Mouse (Mus musculus): ENCODE data around the gene Fasl. TPM values are rescaled to one million over a fixed set of nuclear protein-coding genes. Genes with fewer than 3 reads are reported as not detected.

Fasl gene
- under 1 TPM in 1 of 2 experiments, not detected in 1; 0.30 TPM for total RNA-seq (2021)

DNA sequence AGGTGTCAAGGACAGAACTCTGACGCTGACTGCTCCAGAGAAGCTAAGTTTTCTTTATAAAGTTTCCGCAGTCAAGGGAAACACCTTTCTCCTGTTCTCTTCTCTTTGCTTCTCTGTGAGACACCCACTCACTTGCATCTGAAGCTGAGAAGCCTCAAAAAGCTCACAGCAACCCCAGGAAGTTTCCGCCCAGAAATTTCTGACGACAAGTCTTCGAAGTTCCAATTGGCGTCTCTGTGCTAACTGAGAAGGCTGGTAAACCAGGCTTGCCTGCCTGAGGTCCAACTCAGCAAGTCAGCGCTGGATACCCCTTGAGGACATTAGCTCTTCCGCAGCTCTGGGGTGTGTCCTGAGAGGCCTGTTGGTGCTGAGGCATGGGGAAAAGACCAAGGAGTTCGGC lies at the start of gene Fasl:
TSS of gene Fasl (minus strand) at position 157 of the 400 bp plus-strand sequence.
- no peak for DNase-seq

DNA sequence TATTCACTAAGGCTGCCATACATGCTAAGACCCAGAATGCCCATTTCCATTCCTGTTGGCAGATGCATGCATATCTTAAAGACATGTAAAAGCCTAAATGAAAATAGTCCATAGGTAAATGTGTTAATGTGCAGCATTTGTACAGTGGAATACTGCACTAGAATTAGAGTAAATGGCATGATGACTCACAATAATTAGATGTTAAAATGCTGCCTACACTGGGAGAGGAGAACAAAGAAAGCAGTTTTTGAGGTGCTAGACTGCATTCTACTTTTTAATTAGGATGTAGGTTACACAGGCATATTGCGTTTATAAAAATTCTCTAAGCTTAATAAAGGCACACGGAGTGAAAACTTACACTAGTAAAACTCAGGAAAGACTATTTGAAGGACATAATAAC lies 38.4 kb upstream of the Fasl start:
- no peak for DNase-seq

DNA sequence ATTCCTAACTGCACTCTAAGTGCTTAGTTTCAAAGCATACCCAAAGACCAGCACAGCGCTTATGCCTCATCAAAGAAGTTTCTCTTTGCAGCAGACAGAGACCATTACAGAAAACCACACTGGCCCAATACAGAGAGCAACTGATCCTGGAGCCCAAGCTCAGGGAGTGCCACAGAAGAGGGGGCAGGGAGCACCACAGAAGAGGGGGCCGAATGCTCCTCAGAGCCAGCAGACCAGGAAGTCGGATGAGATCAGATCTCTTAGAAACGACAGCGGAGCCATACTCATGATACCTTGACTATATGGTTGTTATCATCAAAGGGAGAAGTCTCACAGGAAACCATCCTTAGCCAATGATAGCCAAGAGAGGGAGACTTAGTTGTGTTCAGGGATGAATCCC lies 21.1 kb upstream of the Fasl start:
- no peak for DNase-seq

DNA sequence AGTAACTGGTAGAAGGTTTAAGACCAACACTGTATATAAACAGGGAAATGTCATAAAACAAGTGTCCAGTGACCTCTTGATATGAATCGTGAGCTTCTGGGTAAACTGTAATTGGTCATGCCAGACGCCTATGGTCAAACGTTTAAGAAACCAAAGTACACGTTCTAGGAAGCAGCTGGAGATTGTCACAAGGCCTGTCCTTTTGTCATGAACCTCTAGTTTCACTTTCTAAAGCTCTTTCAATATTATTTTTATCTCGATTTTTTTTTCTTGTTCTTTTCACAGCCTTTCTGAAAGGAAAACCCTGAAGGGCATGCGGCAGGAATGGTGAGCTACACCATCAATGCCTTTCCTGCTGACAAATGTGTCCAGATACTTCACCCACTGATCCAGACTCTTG lies 20.7 kb upstream of the Fasl start:
- DNase-seq, result no peak

DNA sequence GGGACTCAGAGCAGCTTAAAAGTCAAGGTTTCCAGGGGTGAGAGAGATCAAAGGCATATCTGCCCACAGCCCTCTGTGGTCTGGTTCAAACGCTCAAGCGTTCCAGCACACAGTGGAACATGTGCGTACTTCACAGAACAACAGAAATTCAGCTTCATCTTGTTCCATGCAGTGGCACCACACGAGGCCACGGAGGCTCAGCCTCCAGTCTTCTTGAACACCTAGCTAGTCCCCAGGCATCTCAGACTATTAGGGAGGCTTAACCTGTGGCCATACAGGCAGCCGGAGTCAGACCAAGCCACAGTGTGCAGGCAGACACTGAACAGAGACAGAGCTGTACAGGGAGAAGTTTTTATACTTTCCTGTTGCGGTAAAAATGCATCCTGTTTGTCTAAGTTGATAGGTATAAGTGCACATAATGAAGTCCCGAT lies 16.3 kb upstream of the Fasl start:
- no peak for DNase-seq

DNA sequence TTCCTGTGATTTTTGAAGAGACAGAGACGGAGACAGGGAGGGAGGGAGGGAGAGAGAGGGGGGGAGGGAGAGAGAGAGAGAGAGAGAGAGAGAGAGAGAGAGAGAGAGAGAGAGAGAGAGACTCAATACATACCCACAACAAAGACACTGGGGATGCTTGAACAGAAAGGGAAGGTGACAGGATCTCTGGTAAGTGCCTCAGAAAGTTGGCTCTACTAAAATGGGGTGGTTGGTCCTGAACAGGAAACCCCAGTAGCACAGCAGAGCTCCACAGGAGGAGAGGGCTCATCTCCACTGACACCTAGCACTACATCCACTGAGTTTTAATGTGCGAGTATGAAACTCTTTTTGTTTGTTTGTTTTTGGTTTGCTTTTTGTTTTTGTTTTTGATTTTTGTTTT lies 13.0 kb upstream of the Fasl start:
- no peak for DNase-seq

DNA sequence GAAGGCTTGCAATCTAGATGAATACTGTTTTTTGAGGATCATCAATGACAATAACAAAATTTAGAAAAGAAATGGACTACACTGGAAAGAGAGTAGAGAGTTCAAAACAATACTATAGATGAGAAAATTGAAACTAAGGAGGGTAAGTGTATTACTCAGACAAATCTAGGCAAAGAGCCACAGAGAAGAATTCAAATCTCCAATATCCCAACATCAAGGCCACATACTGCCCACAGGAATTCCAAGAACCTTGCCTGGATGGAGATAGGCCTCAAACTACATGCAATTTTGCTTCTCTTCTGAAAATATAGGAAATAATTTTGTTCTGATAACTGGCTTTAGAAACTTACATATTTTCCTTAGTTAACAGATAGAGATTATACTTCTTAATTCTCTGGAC lies 12.0 kb upstream of the Fasl start:
- no peak for DNase-seq

DNA sequence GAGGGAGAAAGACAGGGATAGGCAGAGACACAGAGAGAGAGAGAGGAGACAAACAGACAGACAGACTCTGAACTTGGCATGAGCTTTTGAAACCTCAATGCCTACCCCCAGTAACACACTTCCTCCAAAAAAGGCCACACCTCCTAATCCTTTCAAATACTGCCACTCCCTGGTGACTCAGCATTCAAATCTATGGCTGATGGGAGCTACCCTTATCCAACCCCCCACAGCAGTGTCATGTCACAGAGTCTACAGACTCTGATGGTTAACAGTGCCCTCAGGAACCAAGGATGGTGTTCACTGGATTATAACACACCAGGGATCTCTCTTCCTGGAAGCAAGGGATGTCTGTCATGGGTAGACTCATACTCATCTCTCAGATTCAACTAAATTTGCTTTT lies 11.5 kb upstream of the Fasl start:
- DNase-seq, result no peak

DNA sequence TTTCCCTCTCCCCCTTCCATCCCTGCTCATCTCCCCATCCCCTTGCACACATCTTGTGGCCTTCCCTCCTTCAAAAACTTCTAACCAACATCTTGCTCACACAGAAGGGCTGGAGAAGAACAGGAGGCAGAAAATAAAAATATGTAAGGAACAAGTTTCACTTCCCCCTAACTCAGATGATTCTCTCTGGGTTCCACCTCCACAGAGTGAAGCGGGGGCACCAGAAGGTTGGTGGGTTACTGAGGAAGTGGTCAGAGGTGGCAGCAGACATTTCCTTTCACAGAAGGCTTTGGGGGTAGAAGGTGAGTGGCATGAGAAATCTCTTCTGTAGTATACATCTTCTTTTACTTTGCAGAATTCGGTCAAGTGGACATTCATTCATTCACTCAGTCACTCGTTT lies 10.6 kb upstream of the Fasl start:
- no peak for DNase-seq

DNA sequence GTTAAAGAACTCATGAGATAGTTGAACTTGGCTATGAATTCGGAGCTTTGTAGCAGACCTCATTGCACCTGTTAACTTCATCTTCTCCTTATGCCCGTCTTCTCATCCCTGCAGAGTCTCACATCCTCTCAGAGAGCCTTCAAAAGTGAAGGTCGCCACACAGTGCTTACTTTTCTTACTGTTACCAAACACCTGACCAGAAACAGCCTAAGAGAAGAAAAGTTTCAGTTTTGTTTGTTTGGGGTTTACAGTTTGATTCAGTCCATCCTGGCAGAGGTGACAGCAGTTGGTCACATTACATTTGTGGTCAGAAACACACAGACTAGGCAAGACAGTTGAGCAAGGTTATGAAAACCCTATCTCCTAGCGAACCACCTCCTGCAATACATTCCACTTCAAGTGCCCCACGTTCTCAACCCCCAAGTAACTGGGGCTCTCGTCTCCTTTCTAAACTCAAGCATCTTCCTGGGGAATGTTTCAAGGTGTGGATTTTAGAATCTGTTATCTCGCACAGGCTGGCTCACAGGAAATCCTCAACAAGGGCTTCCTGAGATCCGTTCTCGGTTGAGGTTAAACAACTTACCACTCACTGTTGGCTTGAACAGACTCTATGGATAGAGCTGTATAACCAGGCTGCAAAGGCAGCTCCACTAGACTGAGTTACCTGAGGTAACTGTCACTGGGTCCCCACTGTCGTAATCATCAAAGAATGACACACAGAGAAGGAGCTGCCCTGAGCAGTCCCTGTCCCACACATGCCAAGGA lies 6.3 kb upstream of the Fasl start:
- no peak for DNase-seq

DNA sequence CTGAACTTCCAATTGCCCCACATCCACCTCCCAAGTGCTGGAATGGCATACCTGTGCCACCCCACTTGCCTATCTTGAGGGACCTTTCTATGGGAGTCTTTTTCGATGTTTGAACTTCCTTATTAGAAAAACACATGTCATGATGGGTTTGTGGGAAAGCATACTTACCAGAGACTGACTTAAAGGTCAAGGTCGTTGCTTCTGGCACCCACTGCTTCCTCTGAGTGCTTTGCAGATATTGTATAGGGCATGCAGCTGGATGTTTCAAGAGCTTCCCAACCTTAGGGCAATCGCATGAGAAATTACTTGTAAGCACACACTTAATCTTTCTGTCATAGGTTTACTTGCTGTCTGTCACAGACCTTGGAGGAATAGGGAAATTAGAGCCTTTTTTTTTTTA lies 5.0 kb upstream of the Fasl start:
- DNase-seq, result no peak

DNA sequence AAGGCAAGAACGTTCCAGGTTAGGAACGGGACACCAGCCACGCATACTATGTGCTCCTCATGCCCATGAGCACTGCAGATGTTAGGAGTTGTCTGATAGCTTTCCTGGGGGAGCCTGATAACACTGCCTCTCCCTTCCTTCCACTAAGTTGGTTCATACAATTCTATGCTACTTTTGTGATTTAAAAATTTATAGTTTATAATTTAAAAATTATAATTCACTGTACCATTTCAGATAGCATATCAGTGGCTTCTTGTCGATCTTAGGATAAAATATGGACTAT lies 4.3 kb upstream of the Fasl start:
- no peak for DNase-seq

DNA sequence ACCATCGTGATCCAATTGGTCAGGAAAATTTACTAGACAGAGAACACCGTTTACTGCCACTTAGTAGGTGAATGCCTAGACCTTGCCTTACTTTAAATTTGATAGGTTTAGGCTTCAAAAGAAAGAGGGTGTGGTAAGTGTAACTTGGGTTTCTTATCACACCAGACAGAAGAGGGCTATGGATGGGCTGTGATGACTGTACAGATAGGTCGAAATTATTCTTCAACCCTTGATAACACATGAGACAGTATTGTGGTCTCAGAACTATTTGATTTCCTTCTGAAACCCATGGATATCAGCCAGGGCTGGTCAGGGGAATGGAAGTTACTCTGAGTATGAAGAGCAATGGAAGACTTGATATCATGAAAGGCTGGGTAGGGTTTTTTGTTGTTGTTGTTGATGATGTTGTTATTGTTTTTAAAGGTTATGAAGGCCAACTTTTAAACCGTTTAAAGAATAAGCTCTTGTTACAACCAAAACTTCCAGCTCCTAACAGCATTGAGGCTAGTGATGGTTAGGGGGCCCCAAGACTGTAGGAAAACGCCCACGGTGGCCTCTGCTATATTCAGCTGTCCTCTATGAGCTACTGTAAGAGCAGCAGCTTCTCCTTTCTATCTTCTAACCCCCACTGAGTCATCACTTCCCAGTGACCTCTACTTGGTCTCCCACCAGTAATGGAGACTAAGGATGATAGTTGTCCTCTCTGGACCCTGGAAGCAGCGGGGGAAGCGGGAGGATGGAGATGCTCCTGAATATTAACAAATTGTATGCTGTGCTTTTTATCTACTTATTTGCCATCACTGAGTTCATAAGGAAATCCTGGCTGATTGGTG lies 3.8 kb upstream of the Fasl start:
- no peak for DNase-seq

DNA sequence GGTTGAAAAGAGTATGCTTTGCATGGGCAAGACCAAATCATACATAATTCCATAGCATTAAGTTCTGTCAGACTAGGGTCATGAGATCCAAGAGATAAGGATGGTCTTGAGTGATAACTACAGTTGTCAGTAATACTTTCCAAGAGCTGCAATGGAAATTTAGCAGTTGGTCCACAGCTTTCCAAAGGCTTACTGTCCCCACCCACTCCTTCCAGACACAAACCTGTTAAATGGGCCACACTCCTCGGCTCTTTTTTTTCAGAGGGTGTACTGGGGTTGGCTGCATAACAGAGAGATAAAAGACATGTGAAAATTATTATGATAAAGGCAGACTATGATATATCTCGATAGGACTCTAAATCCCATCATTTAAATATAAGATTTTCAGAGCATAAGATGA lies 5.6 kb downstream of the Fasl start:
- DNase-seq, result no peak

DNA sequence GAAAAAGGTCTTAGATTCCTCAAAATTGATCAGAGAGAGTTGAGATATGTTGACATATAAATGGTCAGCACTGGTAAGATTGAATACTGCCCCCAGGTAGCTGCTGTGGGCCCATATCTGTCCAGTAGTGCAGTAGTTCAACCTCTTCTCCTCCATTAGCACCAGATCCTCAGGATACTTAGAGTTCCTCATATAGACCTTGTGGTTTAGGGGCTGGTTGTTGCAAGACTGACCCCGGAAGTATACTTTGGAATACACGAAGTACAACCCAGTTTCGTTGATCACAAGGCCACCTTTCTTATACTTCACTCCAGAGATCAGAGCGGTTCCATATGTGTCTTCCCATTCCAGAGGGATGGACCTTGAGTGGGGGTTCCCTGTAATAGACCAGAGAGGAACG lies 6.7 kb downstream of the Fasl start:
- DNase-seq, result no peak

DNA sequence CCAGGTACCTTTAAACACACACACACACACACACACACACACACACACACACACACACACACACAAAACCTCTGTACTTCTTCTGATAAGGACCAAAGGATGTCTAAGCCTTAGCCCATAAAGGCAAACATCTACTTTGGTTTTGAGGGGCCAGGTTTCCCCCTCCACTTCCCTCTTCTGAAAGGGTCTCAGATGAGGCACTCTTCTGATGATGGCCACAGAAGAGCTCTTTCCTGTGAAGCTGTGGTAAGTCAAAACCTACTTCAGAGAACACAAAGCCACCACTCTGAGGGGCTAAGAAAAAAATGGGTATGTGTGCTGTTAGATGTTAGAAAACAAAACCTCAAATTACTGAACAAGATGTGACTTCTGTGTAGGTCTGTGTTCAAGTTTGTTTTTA lies 9.2 kb downstream of the Fasl start:
- DNase-seq, result no peak

DNA sequence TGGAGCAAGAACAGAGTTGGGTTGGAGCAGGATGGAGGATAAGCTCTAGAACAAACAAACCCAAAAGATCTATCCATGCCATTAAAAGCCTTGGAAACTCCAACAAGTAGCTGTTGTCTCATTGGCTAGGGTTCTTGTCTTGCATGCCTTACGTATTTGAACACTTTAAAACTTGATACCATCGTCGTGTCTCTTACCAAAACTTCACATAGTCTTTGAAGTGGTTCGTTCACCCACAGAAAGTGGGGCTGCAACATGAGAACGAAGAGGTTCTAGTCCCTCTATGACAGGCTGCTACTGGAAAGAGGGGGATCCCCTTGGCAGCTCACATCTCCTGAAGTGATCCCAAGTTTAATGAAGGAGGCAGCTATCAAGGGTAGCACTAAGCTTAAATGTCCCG lies 13.1 kb downstream of the Fasl start:
- DNase-seq, result no peak

DNA sequence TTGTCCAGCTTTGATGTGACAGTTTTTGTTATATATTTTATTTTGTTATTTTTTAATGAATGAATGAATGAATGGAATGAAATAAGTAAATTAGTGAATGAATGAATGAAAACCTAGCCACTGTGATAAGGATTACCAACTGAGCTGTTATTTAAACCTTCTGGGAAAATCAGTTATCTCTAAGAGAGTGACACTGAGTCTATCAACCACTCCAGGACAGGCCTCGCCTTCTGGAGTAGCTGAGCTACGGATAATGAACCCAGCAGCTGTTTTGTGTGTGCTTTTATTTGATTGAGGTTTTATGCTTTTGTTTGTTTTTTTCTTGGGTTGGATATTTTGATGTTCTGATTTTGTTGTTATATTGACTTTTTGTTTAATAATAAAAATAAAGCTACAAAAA lies 17.0 kb downstream of the Fasl start:
- DNase-seq, result no peak

DNA sequence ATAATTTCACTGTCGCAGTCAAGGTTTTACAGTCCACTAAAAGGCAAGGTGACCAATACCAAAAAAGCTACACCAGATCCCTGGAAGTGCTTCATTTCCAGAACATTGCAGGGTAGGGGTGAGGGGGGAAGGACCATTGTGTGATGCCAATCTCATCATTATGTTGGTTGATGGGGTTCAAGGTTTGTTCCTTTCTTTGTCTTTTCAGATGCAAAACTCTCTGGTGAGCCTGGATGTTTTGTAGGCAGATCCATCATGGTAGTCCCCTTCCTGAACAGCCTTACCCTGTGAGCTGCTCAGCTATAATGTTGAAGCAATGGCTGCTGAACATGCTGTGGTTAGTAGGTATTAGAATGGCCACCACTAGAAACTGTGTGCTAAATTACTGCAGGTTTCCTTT lies 19.0 kb downstream of the Fasl start:
- no peak for DNase-seq

DNA sequence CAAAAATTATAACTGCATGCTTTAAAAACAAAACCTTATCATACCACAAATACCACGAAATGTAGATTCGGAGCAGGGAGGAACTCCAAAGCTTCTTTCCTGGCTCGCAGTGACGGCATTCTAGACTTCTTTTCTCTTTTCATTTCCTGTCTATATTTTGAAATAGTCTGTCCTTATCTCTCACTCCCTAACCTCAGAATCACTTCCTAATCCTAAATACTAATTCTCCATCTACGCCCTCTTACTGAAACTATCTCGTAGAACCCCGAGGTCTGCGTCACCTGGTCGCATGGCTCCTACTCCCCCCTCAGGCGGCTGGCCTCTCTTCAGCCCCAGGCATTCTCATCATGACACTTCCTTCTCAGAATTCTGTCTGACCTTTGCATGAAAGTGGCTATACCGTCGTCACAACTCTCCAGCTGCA lies 21.2 kb downstream of the Fasl start:
- no peak for DNase-seq

DNA sequence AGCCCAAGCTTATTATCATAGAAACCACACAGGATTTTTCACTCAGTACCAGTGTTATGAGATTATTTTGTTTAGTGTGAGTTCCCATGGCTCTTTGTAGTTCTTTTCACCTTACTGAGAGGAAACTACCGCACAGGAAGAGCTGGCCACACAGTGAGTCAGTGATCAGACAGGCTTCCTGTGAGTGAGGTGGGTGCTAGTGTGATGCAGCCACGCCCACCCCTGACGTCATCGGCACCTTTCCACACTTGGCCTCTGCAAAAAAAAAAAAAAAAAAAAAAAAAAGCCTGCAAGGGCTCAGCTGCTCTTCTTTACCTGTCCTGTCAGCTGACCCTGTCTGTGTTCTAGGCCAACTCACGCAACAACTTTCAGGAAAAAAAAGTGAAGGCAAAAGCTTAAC lies 21.6 kb downstream of the Fasl start:
- no peak for DNase-seq

DNA sequence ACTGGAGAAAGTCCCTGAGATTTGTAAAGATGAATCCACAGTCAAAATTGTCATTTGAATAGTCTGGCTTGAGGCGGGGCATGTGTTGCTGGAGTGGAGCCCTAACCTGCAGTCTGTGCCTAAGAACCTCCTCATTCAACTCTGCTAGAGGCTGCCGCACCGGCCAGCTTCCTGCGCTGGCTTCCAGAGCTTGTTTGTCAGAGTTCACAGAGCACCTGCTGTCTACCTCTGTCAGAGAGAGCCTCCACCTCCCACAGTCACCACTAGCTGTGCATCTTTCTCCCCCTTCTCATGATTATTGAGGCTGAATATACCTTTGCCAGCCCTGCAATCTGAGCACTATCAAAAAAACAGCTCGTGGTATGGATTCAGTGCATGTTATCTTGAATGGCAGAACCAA lies 22.4 kb downstream of the Fasl start:
- DNase-seq, result no peak

DNA sequence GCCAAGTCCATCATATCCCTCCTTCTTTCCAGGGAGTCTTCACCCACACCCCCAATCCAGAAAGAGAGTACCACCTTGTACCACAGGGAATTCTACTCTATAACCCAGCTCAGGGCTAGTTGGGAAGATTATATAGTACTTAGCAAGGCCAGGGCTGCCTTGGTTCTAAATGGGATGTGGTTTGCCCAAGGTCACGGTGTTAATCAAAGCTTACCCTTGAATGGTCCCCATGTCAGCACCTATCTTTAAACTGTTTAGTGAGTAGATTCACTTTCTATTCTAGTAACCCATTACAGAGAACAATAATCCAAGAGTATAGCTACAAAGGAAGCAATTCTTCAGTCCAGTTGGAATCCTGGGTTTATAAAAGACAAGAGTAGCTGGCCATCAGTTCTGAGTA lies 23.3 kb downstream of the Fasl start:
- no peak for DNase-seq

DNA sequence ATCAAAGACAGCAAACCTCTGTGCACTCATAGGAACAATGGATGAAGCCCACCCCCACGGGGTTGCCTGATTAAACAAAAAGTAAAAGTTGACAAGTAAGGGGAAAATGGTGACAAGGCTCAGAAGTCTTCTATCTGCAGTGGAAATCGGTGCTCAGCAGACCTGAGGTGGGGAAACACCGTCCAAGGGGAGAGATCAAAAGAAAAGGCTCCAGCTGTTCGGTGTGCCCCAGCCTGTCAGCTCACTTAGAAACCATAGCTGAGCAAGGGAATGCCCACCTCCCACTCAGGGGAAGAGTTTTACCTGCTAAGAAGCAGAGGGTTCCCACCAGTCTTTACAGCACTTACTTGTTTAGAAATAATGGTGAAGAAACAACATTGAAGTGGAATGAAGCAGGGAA lies 26.7 kb downstream of the Fasl start:
- DNase-seq, result no peak
